Mouse (Mus musculus): Measurements from ENCODE around the gene Bmp6.

DNA sequence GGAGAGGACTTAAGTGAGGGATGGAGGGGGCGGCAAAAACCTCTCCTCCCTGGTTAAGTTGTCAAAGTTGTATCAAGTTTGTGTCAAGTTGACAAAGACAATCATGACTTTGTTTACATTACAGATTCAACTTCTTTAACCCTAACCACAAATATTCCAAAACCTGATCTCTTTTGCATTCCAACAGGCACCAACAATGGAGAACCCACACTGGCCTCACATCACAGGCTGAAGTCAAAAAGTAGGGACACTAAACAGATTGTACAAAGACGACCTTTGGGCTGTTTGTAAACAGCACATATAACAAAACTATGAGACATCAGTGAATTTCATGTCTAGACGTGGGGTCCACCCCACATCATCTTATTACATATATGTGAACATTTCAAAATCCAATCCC is 170.9 kb downstream of the Bmp6 start:
- no peak for TF ChIP-seq EP300 (IDR thresholded peaks at IDR 0.05; ENCODE audit: insufficient read depth, low read depth, low read length)
- no peak for TF ChIP-seq CTCF (IDR thresholded peaks at IDR 0.05; ENCODE audit: low read depth, low read length)
- TF ChIP-seq POLR2A (IDR thresholded peaks at IDR 0.05; ENCODE audit: insufficient read depth, low read length), result no peak

Data from ES-Bruce4 (cell line).